Mouse (Mus musculus): ENCODE results near the gene Aurkb. TPM values are rescaled to one million over a fixed set of nuclear protein-coding genes. Genes with fewer than 3 reads are reported as not detected.

Aurkb gene
- polyA plus RNA-seq, 1 experiment from 2014 or later, result 61.7 TPM

DNA sequence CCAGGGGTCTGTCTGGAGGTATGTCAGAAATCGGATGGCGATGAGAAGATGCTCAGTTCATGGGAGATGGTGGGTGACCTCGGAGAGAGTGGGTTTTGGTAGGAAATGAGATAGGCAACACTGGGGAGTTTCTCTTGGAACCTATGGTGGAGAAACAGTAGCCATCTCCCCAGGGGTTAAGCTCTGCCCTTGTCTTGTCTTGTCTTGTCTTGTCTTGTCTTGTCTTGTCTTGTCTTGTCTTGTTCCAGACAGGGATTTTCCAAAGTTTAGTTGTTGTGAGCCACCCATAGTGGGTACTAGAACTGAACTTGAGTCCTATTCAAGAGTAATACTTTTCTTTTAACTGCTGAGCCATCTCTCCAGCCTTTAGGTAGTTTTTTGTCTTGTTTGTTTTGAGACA is 18.9 kb upstream of the Aurkb start:
- Histone ChIP-seq H3K27me3 (ENCODE audit: control insufficient read depth, insufficient read depth, low read length) (no peaks in the 10 kb centered on the region), H3K27ac (replicated peaks in 1 of 2; ENCODE audit: control insufficient read depth in 1 of 2, insufficient read depth in 1 of 2, low read depth in 2 of 2, low read length in 2 of 2) (no peak overlapping the region), H3K4me3 (ENCODE audit: control insufficient read depth in 1 of 2, insufficient read depth in 1 of 2, low read depth in 1 of 2, low read length in 2 of 2) (no peak overlapping the region), H3K9me3 (ENCODE audit: control insufficient read depth, low read length) (no peaks in the 10 kb centered on the region), H3K36me3 (ENCODE audit: control insufficient read depth, insufficient read depth, low read length) (peaks cover 100% of the 10 kb centered on the region), H3K4me2 (ENCODE audit: low read length) (no peak overlapping the region), H3K4me1 (ENCODE audit: control insufficient read depth in 2 of 2, insufficient read depth in 2 of 2, low read length in 2 of 2) (no peaks in the 10 kb centered on the region), H3K9ac (ENCODE audit: low read length) (no peak overlapping the region)
- 90% methylated on average over 3 of the region's 3 CpGs for WGBS
- ATAC-seq (ENCODE audit: insufficient number of reproducible peaks, insufficient read depth, low FRiP score, low read depth), result no peak

DNA sequence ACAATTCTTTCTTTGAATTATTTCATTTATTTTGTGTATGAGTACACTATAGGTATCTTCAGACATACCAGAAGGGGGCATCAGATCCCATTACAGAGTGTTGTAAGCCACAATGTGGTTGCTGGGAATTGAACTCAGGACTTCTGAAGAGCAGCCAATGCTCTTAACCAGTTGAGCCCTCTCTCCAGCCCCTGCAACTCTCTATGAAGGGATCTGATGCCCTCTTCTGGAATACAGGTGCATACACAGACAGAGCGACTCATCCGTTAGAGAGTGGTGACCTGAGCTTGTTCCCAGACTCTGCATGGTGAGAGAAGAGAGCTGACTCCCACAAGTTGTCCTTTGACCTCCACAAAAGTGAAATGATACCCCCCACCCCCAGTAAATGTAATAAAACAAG is 16.6 kb upstream of the Aurkb start:
- Histone ChIP-seq H3K9me3 (ENCODE audit: control insufficient read depth, low read length) (no peaks in the 10 kb centered on the region), H3K4me2 (ENCODE audit: low read length) (no peak overlapping the region), H3K27me3 (ENCODE audit: control insufficient read depth, insufficient read depth, low read length) (no peaks in the 10 kb centered on the region), H3K4me1 (ENCODE audit: control insufficient read depth in 2 of 2, insufficient read depth in 2 of 2, low read length in 2 of 2) (no peaks in the 10 kb centered on the region), H3K9ac (ENCODE audit: low read length) (no peak overlapping the region), H3K4me3 (ENCODE audit: control insufficient read depth in 1 of 2, insufficient read depth in 1 of 2, low read depth in 1 of 2, low read length in 2 of 2) (no peak overlapping the region), H3K36me3 (ENCODE audit: control insufficient read depth, insufficient read depth, low read length) (peaks cover 100% of the 10 kb centered on the region), H3K27ac (replicated peaks in 1 of 2; ENCODE audit: control insufficient read depth in 1 of 2, insufficient read depth in 1 of 2, low read depth in 2 of 2, low read length in 2 of 2) (no peak overlapping the region)
- ATAC-seq (ENCODE audit: insufficient number of reproducible peaks, insufficient read depth, low FRiP score, low read depth), result no peak
- whole genome bisulfite sequencing, result 78% methylated on average over 2 of the region's 2 CpGs

DNA sequence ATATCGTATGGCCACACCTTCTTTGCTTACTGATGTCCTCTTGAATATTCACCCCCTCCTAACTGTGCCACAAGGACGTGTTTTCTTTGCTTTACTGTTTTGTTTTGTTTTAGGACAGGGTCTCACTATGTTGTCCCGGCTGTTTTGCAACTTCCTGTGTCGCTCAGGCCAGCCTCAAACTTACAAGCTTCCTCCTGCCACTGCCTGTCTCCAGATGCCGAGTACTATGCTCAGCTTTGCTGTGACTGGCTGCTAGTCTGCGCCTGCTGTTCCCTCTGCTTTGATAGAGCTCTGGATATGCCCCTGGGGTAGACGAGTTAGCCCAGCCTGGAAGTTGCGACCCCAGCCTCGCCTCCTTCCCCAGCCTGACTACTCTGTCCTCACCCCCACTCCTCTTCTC is 11.9 kb upstream of the Aurkb start:
- no peak overlapping the region for H3K4me3 ChIP-seq (ENCODE audit: control insufficient read depth in 1 of 2, insufficient read depth in 1 of 2, low read depth in 1 of 2, low read length in 2 of 2)
- no peaks in the 10 kb centered on the region for H3K9me3 ChIP-seq (ENCODE audit: control insufficient read depth, low read length)
- 72% methylated on average over 9 of the region's 9 CpGs for WGBS
- H3K27ac ChIP-seq (replicated peaks in 1 of 2; ENCODE audit: control insufficient read depth in 1 of 2, insufficient read depth in 1 of 2, low read depth in 2 of 2, low read length in 2 of 2), result no peak overlapping the region
- peaks cover 5 to 13% of the 10 kb centered on the region in 2 experiments for H3K4me1 ChIP-seq (ENCODE audit: control insufficient read depth in 2 of 2, insufficient read depth in 2 of 2, low read length in 2 of 2)
- peaks cover 78% of the 10 kb centered on the region for H3K36me3 ChIP-seq (ENCODE audit: control insufficient read depth, insufficient read depth, low read length)
- no peak overlapping the region for H3K9ac ChIP-seq (ENCODE audit: low read length)
- no peak overlapping the region for H3K4me2 ChIP-seq (ENCODE audit: low read length)
- no peak for ATAC-seq (ENCODE audit: insufficient number of reproducible peaks, insufficient read depth, low FRiP score, low read depth)
- no peaks in the 10 kb centered on the region for H3K27me3 ChIP-seq (ENCODE audit: control insufficient read depth, insufficient read depth, low read length)

DNA sequence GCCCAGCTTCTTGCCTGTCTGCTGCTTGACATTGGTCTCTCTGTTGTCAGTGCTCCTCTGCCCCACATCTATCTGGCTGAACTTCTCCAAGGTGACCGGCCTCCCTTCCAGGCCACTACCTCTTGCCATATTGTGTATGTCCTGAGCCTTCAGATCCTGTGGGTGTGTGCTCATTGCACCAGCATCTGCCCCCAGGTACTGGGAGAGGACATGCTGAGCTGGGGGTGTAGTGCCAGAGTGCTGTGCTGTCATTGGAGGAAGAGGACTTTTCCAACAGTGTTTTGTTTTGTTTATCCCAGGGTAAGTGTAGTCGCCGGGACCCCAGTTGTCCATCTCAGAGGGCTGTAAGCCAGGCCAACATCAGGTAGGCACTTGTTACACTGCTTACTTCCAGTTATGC is 10.9 kb upstream of the Aurkb start:
- no peaks in the 10 kb centered on the region for H3K9me3 ChIP-seq (ENCODE audit: control insufficient read depth, low read length)
- ATAC-seq (ENCODE audit: insufficient number of reproducible peaks, insufficient read depth, low FRiP score, low read depth), result no peak
- H3K36me3 ChIP-seq (ENCODE audit: control insufficient read depth, insufficient read depth, low read length), result peaks cover 68% of the 10 kb centered on the region
- H3K4me3 ChIP-seq (ENCODE audit: control insufficient read depth in 1 of 2, insufficient read depth in 1 of 2, low read depth in 1 of 2, low read length in 2 of 2), result no peak overlapping the region
- no peak overlapping the region for H3K27ac ChIP-seq (replicated peaks in 1 of 2; ENCODE audit: control insufficient read depth in 1 of 2, insufficient read depth in 1 of 2, low read depth in 2 of 2, low read length in 2 of 2)
- 86% methylated on average over 3 of the region's 3 CpGs for WGBS
- no peaks in the 10 kb centered on the region for H3K27me3 ChIP-seq (ENCODE audit: control insufficient read depth, insufficient read depth, low read length)
- no peak overlapping the region for H3K4me2 ChIP-seq (ENCODE audit: low read length)
- no peak overlapping the region for H3K9ac ChIP-seq (ENCODE audit: low read length)
- H3K4me1 ChIP-seq (ENCODE audit: control insufficient read depth in 2 of 2, insufficient read depth in 2 of 2, low read length in 2 of 2), result peaks cover 9 to 24% of the 10 kb centered on the region in 2 experiments

DNA sequence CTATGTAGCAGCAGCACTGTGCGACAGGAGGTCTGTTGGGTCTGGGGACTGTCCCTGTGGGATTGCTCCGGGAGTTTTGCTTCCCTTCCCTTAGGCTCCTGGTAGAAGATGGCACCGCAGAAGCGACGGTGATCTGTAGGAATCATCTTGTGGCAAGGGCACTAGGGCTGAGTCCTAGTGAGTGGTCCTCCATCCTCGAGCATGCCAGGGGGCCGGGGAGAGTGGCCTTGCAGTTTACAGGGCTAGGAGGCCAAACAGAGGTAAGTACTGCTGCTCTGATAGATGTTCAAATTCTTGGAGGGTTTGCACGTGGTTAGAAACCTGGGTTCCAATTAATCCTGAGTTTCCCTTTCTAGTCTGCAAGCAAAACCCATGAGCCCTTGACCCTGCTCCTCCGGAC is 10.0 kb upstream of the Aurkb start:
- Histone ChIP-seq H3K4me2 (ENCODE audit: low read length) (peak overlapping the region; percentile 75; the same call in 1 of the 2 replicates), H3K36me3 (ENCODE audit: control insufficient read depth, insufficient read depth, low read length) (peaks cover 60% of the 10 kb centered on the region), H3K27ac (replicated peaks in 1 of 2; ENCODE audit: control insufficient read depth in 1 of 2, insufficient read depth in 1 of 2, low read depth in 2 of 2, low read length in 2 of 2) (peak overlapping the region; percentile 51 to 54; a peak in 1 of 4 replicates), H3K4me1 (ENCODE audit: control insufficient read depth in 2 of 2, insufficient read depth in 2 of 2, low read length in 2 of 2) (peaks cover 9 to 24% of the 10 kb centered on the region in 2 experiments), H3K4me3 (ENCODE audit: control insufficient read depth in 1 of 2, insufficient read depth in 1 of 2, low read depth in 1 of 2, low read length in 2 of 2) (no peak overlapping the region), H3K27me3 (ENCODE audit: control insufficient read depth, insufficient read depth, low read length) (no peaks in the 10 kb centered on the region), H3K9ac (ENCODE audit: low read length) (no peak overlapping the region), H3K9me3 (ENCODE audit: control insufficient read depth, low read length) (no peaks in the 10 kb centered on the region)
- ATAC-seq (ENCODE audit: insufficient number of reproducible peaks, insufficient read depth, low FRiP score, low read depth), result no peak
- 82% methylated on average over 9 of the region's 9 CpGs for WGBS

DNA sequence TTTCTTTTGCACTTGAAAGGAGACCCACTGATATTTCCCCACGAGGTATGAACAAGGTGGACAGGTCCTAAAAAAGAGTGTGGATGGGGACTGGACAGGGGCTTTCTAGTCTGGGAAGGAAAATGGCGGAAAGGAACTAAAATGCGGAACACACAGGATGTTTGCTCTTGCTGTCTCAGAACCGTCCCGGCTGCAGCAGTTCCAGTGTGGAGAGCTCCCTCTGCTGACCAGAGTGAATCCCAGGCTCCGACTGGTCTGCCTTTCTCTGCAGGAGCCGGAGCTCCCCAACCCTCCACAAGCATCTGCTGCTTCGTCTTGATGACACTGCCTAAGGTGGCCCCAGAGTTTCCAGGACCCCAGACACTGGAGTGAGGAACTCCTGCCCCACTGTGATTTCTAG is 9.6 kb upstream of the Aurkb start:
- H3K4me3 ChIP-seq (ENCODE audit: control insufficient read depth in 1 of 2, insufficient read depth in 1 of 2, low read depth in 1 of 2, low read length in 2 of 2), result peak overlapping the region in 1 of 2 experiments; percentile 76; a peak in 1 of 4 replicates
- peak overlapping the region; percentile 51 to 54; a peak in 1 of 4 replicates for H3K27ac ChIP-seq (replicated peaks in 1 of 2; ENCODE audit: control insufficient read depth in 1 of 2, insufficient read depth in 1 of 2, low read depth in 2 of 2, low read length in 2 of 2)
- peaks cover 55% of the 10 kb centered on the region for H3K36me3 ChIP-seq (ENCODE audit: control insufficient read depth, insufficient read depth, low read length)
- H3K27me3 ChIP-seq (ENCODE audit: control insufficient read depth, insufficient read depth, low read length), result no peaks in the 10 kb centered on the region
- peak overlapping the region; percentile 75 for H3K4me2 ChIP-seq (ENCODE audit: low read length)
- peaks cover 9 to 24% of the 10 kb centered on the region in 2 experiments for H3K4me1 ChIP-seq (ENCODE audit: control insufficient read depth in 2 of 2, insufficient read depth in 2 of 2, low read length in 2 of 2)
- ATAC-seq (ENCODE audit: insufficient number of reproducible peaks, insufficient read depth, low FRiP score, low read depth), result peak; percentile 18; the same call in 1 of the 2 replicates
- WGBS, result 9% methylated on average over 8 of the region's 8 CpGs
- H3K9ac ChIP-seq (ENCODE audit: low read length), result no peak overlapping the region
- H3K9me3 ChIP-seq (ENCODE audit: control insufficient read depth, low read length), result no peaks in the 10 kb centered on the region

DNA sequence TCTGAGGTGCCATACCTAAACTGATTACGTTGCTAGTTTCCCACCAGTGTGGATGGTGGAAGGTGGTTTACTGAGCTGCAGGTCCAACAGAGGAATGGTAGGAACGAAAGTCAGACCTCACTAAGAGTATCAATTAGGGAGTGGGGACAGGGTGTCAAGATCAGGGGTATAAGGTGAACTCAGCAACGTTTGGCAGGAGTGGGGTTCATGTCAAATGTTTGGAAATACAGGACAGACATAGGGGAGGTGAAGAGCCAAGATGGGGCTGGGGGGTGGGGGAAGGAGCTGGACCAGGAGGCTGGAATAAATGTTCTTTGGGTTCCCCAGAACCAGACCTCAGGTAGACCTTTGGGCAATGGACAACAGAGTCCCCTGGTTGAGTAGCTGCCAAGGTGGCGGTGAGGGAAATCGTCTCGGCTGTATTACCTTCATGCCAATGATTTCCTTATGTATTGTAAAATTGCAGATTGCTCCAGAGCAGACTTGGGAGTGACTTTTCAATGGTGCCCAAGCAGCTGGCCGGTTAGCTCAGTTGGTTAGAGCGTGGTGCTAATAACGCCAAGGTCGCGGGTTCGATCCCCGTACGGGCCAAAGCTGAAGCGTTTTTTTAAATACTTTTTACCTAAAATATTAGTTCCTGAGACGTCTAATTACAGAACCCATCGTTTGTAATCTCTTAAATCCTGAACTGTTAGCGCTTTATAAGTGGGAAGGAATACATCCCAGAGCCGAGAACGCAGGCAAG is 8.8 kb upstream of the Aurkb start:
- H3K9me3 ChIP-seq (ENCODE audit: control insufficient read depth, low read length), result no peaks in the 10 kb centered on the region
- no peak for ATAC-seq (ENCODE audit: insufficient number of reproducible peaks, insufficient read depth, low FRiP score, low read depth)
- WGBS, result 9% methylated on average over 20 of the region's 20 CpGs
- H3K36me3 ChIP-seq (ENCODE audit: control insufficient read depth, insufficient read depth, low read length), result peaks cover 47% of the 10 kb centered on the region
- H3K9ac ChIP-seq (ENCODE audit: low read length), result peak overlapping the region; percentile 87
- H3K27me3 ChIP-seq (ENCODE audit: control insufficient read depth, insufficient read depth, low read length), result no peaks in the 10 kb centered on the region
- H3K4me1 ChIP-seq (ENCODE audit: control insufficient read depth in 2 of 2, insufficient read depth in 2 of 2, low read length in 2 of 2), result peaks cover 9 to 24% of the 10 kb centered on the region in 2 experiments
- peak overlapping the region; percentile 60 to 82 for H3K27ac ChIP-seq (replicated peaks in 1 of 2; ENCODE audit: control insufficient read depth in 1 of 2, insufficient read depth in 1 of 2, low read depth in 2 of 2, low read length in 2 of 2)
- peak overlapping the region; percentile 75 for H3K4me2 ChIP-seq (ENCODE audit: low read length)
- peak overlapping the region; percentile 74 to 76 for H3K4me3 ChIP-seq (ENCODE audit: control insufficient read depth in 1 of 2, insufficient read depth in 1 of 2, low read depth in 1 of 2, low read length in 2 of 2)
